Mouse (Mus musculus): Measurements from ENCODE around the gene Lmod1. TPM values are rescaled to one million over a fixed set of nuclear protein-coding genes. Genes with fewer than 3 reads are reported as not detected.

The Lmod1 gene
- polyA plus RNA-seq, 1 experiment from 2014 or later, result 4.1 TPM

DNA sequence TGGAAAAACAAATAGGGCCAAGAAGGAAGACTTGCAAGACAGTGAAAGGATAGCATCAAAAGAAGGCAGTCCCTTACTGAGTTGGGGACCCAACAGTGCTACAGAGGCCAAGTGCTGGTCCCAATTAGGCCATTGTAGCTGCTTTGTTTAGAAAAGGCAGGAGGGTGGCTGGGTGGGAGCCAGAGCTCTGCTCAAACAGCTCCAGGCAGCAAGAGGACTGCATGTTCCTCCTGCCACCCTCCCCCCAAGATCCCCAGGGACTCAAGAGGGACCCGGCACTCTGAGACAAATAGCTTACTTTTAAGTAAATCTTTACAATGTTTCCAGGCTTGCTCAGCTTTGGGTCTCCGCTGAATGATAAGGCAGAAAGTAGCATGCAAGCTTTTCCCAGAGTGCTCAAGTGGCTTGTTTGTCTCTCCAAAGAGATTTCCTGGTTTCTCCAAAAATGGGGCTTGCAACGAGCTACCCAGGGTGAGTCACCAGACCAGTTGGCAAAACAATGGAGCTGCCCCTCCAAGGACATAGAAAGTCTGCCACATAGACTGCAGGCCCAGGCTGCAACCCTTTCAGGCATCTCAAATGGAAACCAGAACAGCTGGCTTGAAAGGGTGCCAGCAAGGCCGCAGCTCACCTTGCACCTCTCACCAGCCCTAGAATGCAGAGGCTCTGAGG, 23.0 kb downstream of the Lmod1 start:
- Histone ChIP-seq H3K27me3 (ENCODE audit: control insufficient read depth, insufficient read depth, low read depth, low read length) (no peaks in the 10 kb centered on the region), H3K36me3 (ENCODE audit: control insufficient read depth, insufficient read depth, low read length) (no peaks in the 10 kb centered on the region), H3K4me2 (ENCODE audit: low read depth, low read length) (peak overlapping the region; percentile 4; the same call in 1 of the 2 replicates), H3K4me1 (replicated peaks; ENCODE audit: control insufficient read depth, insufficient read depth, low read length) (peaks cover 9% of the 10 kb centered on the region), H3K27ac (ENCODE audit: low read length) (peak overlapping the region; percentile 88), H3K9ac (ENCODE audit: low read length) (no peak overlapping the region), H3K4me3 (ENCODE audit: low read length) (no peak overlapping the region), H3K9me3 (ENCODE audit: control insufficient read depth, low read length) (no peaks in the 10 kb centered on the region)
- 28% methylated on average over 4 of the region's 4 CpGs for WGBS
- ATAC-seq (ENCODE audit: low read depth), result peak; percentile 84

DNA sequence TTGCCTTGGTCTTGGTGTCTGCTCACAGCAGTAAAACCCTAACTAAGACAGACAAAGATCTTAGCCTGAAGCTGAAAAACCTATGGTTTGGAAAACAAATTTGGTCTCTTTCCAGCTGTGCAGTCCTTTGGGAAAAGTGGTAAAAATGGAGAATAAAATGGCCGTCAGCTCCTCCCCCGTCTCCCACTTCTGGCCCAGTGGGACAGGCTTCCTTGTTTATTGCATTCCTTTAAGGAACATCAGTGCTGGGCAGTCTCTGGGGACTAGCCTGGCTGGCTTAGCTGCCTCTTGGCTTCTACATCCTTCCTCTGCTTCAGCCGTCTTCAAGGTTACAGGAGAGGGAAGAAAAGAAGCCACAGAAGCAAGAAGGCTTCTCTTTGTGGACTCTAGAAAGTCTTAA, 27.3 kb downstream of the Lmod1 start:
- H3K4me1 ChIP-seq (replicated peaks; ENCODE audit: control insufficient read depth, insufficient read depth, low read length), result peaks cover 9% of the 10 kb centered on the region
- no peaks in the 10 kb centered on the region for H3K36me3 ChIP-seq (ENCODE audit: control insufficient read depth, insufficient read depth, low read length)
- no peak; the same call in 1 of the 2 replicates for ATAC-seq (ENCODE audit: low read depth)
- H3K4me2 ChIP-seq (ENCODE audit: low read depth, low read length), result no peak overlapping the region
- no peaks in the 10 kb centered on the region for H3K27me3 ChIP-seq (ENCODE audit: control insufficient read depth, insufficient read depth, low read depth, low read length)
- no peaks in the 10 kb centered on the region for H3K9me3 ChIP-seq (ENCODE audit: control insufficient read depth, low read length)
- no peak overlapping the region for H3K9ac ChIP-seq (ENCODE audit: low read length)
- no peak overlapping the region for H3K4me3 ChIP-seq (ENCODE audit: low read length)
- WGBS, result 58% methylated on average over 3 of the region's 3 CpGs
- H3K27ac ChIP-seq (ENCODE audit: low read length), result no peak overlapping the region

DNA sequence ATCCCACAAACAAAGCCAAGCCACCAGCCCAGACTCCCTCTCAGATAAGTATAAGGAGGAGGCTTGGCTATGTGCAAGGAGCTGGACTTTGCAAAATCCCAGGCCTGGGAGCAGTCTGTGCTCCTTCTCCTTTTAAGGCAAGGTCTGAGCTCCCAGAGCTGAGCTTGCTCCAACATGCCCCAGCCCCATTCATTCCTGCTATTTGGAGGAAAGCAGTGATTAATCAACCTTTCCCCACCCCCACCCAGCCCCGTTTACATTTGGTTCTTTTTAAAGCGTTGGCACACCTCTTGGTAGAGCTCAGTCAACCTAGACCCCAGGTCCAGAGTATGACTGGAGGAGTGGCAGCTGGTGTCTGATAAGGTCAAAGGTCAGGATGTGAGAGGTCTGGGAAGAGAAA, 34.5 kb downstream of the Lmod1 start:
- 10% methylated on average over 2 of the region's 2 CpGs for WGBS
- no peak overlapping the region for H3K9ac ChIP-seq (ENCODE audit: low read length)
- ATAC-seq (ENCODE audit: low read depth), result peak; percentile 69
- H3K9me3 ChIP-seq (ENCODE audit: control insufficient read depth, low read length), result 0 out of 2 replicates have a peak, but pooled peaks cover 3% of the 10 kb centered on the region
- no peak overlapping the region for H3K4me3 ChIP-seq (ENCODE audit: low read length)
- no peaks in the 10 kb centered on the region for H3K27me3 ChIP-seq (ENCODE audit: control insufficient read depth, insufficient read depth, low read depth, low read length)
- H3K36me3 ChIP-seq (ENCODE audit: control insufficient read depth, insufficient read depth, low read length), result no peaks in the 10 kb centered on the region
- H3K4me1 ChIP-seq (replicated peaks; ENCODE audit: control insufficient read depth, insufficient read depth, low read length), result no peaks in the 10 kb centered on the region
- H3K4me2 ChIP-seq (ENCODE audit: low read depth, low read length), result no peak overlapping the region
- no peak overlapping the region for H3K27ac ChIP-seq (ENCODE audit: low read length)

DNA sequence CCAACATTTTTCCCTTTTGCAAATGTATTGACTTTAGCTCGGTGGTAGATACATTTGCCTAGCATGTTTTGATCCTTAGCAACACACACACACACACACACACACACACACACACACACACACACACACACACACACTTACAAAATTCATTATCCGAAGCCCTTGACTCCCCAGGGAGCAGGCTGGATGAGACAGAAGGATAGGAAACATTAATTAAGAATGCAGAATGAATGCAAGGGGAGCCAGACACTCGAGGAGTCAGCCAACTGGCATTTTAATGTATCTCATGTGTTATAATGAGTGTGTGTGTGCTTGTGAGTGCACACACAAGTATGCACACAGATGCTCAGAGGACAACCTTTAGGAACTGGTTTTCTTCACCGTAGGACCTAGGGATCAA, 36.9 kb downstream of the Lmod1 start:
- Histone ChIP-seq H3K4me1 (replicated peaks; ENCODE audit: control insufficient read depth, insufficient read depth, low read length) (no peaks in the 10 kb centered on the region), H3K4me3 (ENCODE audit: low read length) (no peak overlapping the region), H3K27me3 (ENCODE audit: control insufficient read depth, insufficient read depth, low read depth, low read length) (no peaks in the 10 kb centered on the region), H3K4me2 (ENCODE audit: low read depth, low read length) (no peak overlapping the region), H3K9ac (ENCODE audit: low read length) (no peak overlapping the region), H3K9me3 (ENCODE audit: control insufficient read depth, low read length) (0 out of 2 replicates have a peak, but pooled peaks cover 3% of the 10 kb centered on the region), H3K36me3 (ENCODE audit: control insufficient read depth, insufficient read depth, low read length) (no peaks in the 10 kb centered on the region), H3K27ac (ENCODE audit: low read length) (no peak overlapping the region)
- no peak for ATAC-seq (ENCODE audit: low read depth)
- WGBS, result 85% methylated on average over 4 of the region's 4 CpGs

DNA sequence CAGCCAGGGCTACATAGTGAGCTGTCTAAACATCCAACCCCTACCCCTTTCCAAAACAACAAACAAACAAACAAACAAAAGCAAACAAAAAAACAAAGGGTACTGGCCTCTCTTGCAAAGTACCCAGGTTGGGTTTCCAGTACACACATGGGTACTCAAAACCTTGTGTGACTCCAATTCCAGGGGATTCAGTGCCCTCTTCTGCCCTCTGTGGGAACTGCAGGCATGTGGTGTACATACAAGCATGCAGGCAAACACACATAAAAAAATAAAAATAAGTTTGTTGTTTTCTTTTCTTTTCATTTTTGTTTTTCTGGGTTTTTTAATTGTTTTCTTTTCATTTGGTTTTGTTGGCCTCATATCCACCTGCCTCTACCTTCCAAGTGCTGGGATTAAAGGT, 37.5 kb downstream of the Lmod1 start:
- Histone ChIP-seq H3K9ac (ENCODE audit: low read length) (no peak overlapping the region), H3K4me2 (ENCODE audit: low read depth, low read length) (no peak overlapping the region), H3K9me3 (ENCODE audit: control insufficient read depth, low read length) (0 out of 2 replicates have a peak, but pooled peaks cover 3% of the 10 kb centered on the region), H3K27me3 (ENCODE audit: control insufficient read depth, insufficient read depth, low read depth, low read length) (no peaks in the 10 kb centered on the region), H3K4me1 (replicated peaks; ENCODE audit: control insufficient read depth, insufficient read depth, low read length) (no peaks in the 10 kb centered on the region), H3K4me3 (ENCODE audit: low read length) (no peak overlapping the region), H3K27ac (ENCODE audit: low read length) (no peak overlapping the region), H3K36me3 (ENCODE audit: control insufficient read depth, insufficient read depth, low read length) (no peaks in the 10 kb centered on the region)
- ATAC-seq (ENCODE audit: low read depth), result no peak

DNA sequence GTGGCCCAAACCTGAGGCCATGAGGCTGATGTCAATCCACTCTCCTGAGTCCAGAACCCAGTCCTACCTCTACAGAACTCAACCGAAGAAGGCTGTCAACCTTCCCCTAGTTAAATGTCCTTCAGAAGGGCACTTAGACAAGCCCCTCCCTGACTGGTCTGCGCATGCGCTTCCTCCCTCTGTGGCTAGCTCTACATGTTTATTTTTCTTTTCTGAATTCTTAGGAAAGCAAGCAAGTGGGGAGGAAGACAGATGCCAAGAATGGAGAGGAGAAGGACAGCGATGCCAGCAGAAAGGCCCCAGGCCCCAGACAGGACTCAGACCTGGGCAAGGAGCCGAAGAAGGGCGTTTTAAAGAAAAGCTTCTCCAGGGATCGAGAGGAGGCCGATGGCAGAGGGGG, 38.8 kb downstream of the Lmod1 start:
- H3K27ac ChIP-seq (ENCODE audit: low read length), result no peak overlapping the region

DNA sequence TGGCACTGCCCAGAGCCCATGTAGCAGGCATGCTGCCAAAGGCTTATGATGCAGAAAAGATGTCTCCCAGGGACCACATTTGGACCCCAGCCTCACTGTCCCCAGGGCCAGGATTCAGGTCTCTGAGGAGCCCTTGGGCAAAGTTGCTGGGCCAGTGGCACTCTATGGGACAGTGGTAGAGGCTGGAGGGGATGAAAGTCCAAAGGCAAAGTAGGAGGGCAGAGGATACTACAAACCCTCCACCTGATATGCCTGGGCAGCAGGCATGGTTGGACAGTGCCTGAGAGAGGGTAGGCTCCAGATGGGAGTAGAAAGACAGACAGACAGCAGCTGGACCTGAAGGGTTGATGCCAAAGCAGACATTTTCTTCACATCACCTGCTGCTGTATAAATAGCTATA, 41.8 kb downstream of the Lmod1 start:
- Histone ChIP-seq H3K36me3 (ENCODE audit: control insufficient read depth, insufficient read depth, low read length) (no peaks in the 10 kb centered on the region), H3K27ac (ENCODE audit: low read length) (no peak overlapping the region), H3K9ac (ENCODE audit: low read length) (no peak overlapping the region), H3K4me1 (replicated peaks; ENCODE audit: control insufficient read depth, insufficient read depth, low read length) (peaks cover 3% of the 10 kb centered on the region), H3K4me3 (ENCODE audit: low read length) (no peak overlapping the region), H3K27me3 (ENCODE audit: control insufficient read depth, insufficient read depth, low read depth, low read length) (no peaks in the 10 kb centered on the region), H3K9me3 (ENCODE audit: control insufficient read depth, low read length) (0 out of 2 replicates have a peak, but pooled peaks cover 3% of the 10 kb centered on the region), H3K4me2 (ENCODE audit: low read depth, low read length) (no peak overlapping the region)
- no peak for ATAC-seq (ENCODE audit: low read depth)

More for the DNA sequence above, 38.8 kb downstream of the Lmod1 start:
- H3K4me1 ChIP-seq (replicated peaks; ENCODE audit: control insufficient read depth, insufficient read depth, low read length), result no peaks in the 10 kb centered on the region
- 39% methylated on average over 8 of the region's 8 CpGs for WGBS
- H3K9me3 ChIP-seq (ENCODE audit: control insufficient read depth, low read length), result 0 out of 2 replicates have a peak, but pooled peaks cover 3% of the 10 kb centered on the region
- H3K4me3 ChIP-seq (ENCODE audit: low read length), result no peak overlapping the region
- no peaks in the 10 kb centered on the region for H3K36me3 ChIP-seq (ENCODE audit: control insufficient read depth, insufficient read depth, low read length)
- no peak overlapping the region for H3K4me2 ChIP-seq (ENCODE audit: low read depth, low read length)
- no peaks in the 10 kb centered on the region for H3K27me3 ChIP-seq (ENCODE audit: control insufficient read depth, insufficient read depth, low read depth, low read length)
- H3K9ac ChIP-seq (ENCODE audit: low read length), result no peak overlapping the region
- ATAC-seq (ENCODE audit: low read depth), result no peak

DNA sequence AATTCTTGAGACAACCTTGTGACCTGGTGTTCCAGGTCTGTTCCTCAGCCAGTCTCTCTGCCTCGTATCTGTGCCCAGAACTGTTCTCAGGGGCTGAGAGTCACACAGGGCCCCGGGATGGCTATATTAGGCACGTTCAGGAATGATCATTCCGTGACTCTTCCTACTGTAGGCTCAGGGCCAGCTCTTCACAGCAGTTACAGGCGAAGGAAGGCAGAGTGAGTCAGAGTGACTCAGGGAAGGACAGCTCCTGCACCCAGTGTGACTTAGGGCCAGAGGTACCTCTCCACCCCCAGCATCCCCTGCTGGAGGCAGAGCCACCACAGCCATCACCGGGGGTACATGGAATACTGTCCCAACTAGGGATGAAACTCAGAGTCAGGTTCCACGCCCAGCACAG, 42.4 kb downstream of the Lmod1 start:
- peaks cover 3% of the 10 kb centered on the region for H3K4me1 ChIP-seq (replicated peaks; ENCODE audit: control insufficient read depth, insufficient read depth, low read length)
- 0 out of 2 replicates have a peak, but pooled peaks cover 2% of the 10 kb centered on the region for H3K9me3 ChIP-seq (ENCODE audit: control insufficient read depth, low read length)
- WGBS, result 69% methylated on average over 7 of the region's 7 CpGs
- no peak overlapping the region for H3K4me3 ChIP-seq (ENCODE audit: low read length)
- H3K36me3 ChIP-seq (ENCODE audit: control insufficient read depth, insufficient read depth, low read length), result no peaks in the 10 kb centered on the region
- no peak overlapping the region for H3K4me2 ChIP-seq (ENCODE audit: low read depth, low read length)
- H3K27ac ChIP-seq (ENCODE audit: low read length), result no peak overlapping the region
- no peak overlapping the region for H3K9ac ChIP-seq (ENCODE audit: low read length)
- ATAC-seq (ENCODE audit: low read depth), result no peak
- H3K27me3 ChIP-seq (ENCODE audit: control insufficient read depth, insufficient read depth, low read depth, low read length), result no peaks in the 10 kb centered on the region

DNA sequence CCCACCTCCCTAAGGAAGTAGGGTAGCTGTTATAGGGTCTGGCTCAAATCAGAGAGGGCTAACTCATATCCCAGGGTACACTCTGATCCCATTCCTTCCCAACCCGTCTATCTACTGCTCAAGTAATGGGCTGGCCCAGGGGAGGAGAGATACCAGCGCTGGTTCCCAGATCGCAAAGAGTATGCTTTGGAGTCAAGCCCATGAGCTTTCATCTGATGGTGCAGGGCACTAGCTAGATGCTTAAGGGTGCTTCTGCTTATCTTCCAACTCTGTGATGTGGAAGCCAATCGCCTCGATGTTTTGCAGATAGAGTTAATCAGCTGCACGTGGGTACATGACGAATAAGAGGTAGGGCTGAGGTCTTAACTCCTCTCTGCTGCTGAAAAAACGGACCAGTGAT, 43.0 kb downstream of the Lmod1 start:
- ATAC-seq (ENCODE audit: low read depth), result no peak
- WGBS, result 55% methylated on average over 8 of the region's 8 CpGs
- H3K27me3 ChIP-seq (ENCODE audit: control insufficient read depth, insufficient read depth, low read depth, low read length), result no peaks in the 10 kb centered on the region
- peaks cover 3% of the 10 kb centered on the region for H3K4me1 ChIP-seq (replicated peaks; ENCODE audit: control insufficient read depth, insufficient read depth, low read length)
- H3K27ac ChIP-seq (ENCODE audit: low read length), result no peak overlapping the region
- H3K4me2 ChIP-seq (ENCODE audit: low read depth, low read length), result no peak overlapping the region
- H3K9me3 ChIP-seq (ENCODE audit: control insufficient read depth, low read length), result no peaks in the 10 kb centered on the region
- H3K4me3 ChIP-seq (ENCODE audit: low read length), result no peak overlapping the region
- no peaks in the 10 kb centered on the region for H3K36me3 ChIP-seq (ENCODE audit: control insufficient read depth, insufficient read depth, low read length)
- no peak overlapping the region for H3K9ac ChIP-seq (ENCODE audit: low read length)
